Mouse (Mus musculus) limb, embryonic 10.5 days (tissue): ENCODE results near the gene Lmf2. TPM values are rescaled to one million over a fixed set of nuclear protein-coding genes. Genes with fewer than 3 reads are reported as not detected.

Experiments
- DNase-seq: peaks from one replicate; pipeline ENCODE4 v3.0.0-alpha.2; 2017; ENCODE audit warnings: low spot score
- H3K27ac ChIP-seq: fragments of 300-500 bp; sonication (generic); 2 replicates; pipeline ENCODE4 v1.5.1; 2016; ENCODE audit warnings: mild to moderate bottlenecking
- H3K27me3 ChIP-seq: fragments of 300-500 bp; sonication (generic); 2 replicates; pipeline ENCODE4 v1.6.1; 2016; ENCODE audit warnings: low read depth, mild to moderate bottlenecking; ENCODE audit not compliant: poor library complexity, severe bottlenecking
- H3K36me3 ChIP-seq: fragments of 300-500 bp; sonication (generic); 2 replicates; pipeline ENCODE4 v1.6.1; 2016; ENCODE audit warnings: mild to moderate bottlenecking, moderate library complexity
- H3K4me1 ChIP-seq: fragments of 300-500 bp; sonication (generic); 2 replicates; pipeline ENCODE4 v1.6.1; 2016
- H3K4me3 ChIP-seq: fragments of 300-500 bp; sonication (generic); 2 replicates; pipeline ENCODE4 v1.5.1; 2016; ENCODE audit warnings: mild to moderate bottlenecking, moderate library complexity
- H3K9me3 ChIP-seq: fragments of 300-500 bp; sonication (generic); replicated peaks from 2 replicates; pipeline ENCODE4 v1.6.1; 2016; ENCODE audit warnings: mild to moderate bottlenecking
- WGBS: fragments of 180-500 bp; shearing (Covaris S2); methylation state at CpG from one replicate; pipeline ENCODE4 v1.1.7; 2016; 5-methylcytosine and 5-hydroxymethylcytosine counted together
- polyA plus RNA-seq: library from polyadenylated mRNA; unstranded; fragments of >200 nt; fragmentation: Nextera tagmentation; extraction: Ambion mirVana; gene quantifications from 2 replicates; pipeline ENCODE4 v1.2.1, GENCODE M21; 2016

The Lmf2 gene
- polyA plus RNA-seq, 1 experiment from 2014 or later: 45.1 TPM

DNA sequence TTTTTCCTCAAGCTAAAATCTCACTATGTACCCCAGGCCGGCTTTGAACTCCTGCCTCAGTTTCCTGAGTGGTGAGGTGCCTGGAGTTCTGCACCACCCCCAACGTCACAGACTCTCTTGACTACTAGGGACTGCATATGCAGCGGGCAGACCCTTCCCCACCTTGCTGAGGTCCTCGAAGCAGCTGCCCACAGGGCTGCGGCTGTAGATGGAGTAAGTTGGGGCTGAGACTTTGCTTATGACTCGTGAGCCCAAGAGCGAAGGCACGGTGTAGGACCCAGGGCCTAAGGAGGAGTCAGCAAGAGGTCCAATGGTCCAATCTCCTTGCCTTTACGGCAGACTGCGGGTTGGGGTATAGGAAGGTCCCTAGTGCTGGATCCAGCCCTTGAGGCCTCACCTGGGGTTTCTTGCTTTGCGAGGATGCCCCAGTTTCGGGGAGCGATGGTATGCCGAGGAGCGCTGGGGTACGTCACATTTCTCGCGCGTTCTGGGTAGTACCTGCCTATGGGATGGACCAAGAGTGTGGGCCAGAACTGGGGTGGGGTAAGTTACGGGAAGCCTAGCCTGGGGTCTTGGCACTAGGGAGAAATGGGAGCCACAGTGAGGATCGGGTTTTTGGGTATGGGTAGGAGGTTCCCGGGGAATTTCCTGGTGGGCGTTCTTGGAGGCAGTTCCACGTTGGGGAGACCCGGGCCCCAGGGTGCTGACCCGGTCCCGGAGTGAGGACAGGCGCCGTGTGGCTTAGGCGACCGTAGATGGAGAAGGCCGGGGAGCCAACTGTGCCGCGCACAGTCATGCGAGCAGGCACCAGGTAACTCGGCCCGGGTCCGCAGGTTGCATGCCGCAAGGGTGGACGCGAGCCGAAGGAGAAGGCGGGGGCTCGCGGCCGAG, 22.7 kb upstream of the Lmf2 start:
- peaks cover 62% of the 10 kb centered on the region for H3K27me3 ChIP-seq
- peaks cover 47% of the 10 kb centered on the region for H3K4me1 ChIP-seq
- no peaks in the 10 kb centered on the region for H3K9me3 ChIP-seq
- H3K4me3 ChIP-seq: peak overlapping the region; percentile 55
- peak; percentile 49 for DNase-seq
- H3K27ac ChIP-seq: peak overlapping the region; percentile 68; the same call in 1 of the 2 replicates
- 11% methylated on average over 46 of the region's 46 CpGs for WGBS
- H3K36me3 ChIP-seq: no peaks in the 10 kb centered on the region

DNA sequence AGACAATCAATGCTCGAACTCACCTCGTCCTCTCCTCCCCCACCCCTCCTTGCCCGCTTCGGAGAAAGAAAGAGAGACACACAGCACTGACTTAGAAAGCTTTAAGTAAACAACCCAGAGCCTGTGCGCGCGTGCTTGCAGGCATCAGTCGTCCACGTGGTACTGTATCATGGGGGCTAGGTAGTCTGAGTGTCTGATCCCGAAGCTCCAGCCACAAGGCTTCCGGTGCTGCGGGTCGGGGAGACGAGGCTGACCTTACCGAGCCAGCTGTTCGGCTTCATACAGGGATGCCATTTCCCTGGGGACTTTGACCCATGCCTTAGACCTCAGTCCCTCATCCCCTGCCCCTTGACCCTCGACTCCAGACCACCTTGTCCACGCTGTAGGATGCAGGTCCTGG, 21.9 kb upstream of the Lmf2 start:
- Histone ChIP-seq H3K4me1 (peaks cover 55% of the 10 kb centered on the region), H3K36me3 (peaks cover 7% of the 10 kb centered on the region), H3K27ac (no peak overlapping the region), H3K4me3 (peak overlapping the region; percentile 26), H3K27me3 (peaks cover 57% of the 10 kb centered on the region), H3K9me3 (no peaks in the 10 kb centered on the region)
- peak; percentile 51 for DNase-seq
- WGBS: 4% methylated on average over 18 of the region's 18 CpGs

DNA sequence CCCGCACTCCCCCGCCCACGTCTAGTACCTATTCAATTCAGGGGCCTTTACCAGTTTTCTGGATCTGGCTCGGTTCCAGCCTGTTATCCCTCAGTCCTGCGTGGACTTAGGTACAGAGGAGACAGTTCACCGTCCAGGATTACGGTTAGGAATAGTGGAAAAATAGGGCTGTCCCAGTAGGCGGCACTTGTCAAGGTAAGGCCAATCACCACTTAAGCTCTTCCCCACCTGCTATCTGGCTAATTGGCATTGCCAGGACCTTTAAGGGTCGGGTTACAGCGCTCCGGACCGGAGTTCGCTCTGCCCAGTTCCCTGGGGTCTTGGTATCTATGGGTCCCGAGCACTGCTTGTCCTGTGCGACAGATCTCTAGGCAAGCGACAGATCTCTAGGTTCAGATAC, 21.5 kb upstream of the Lmf2 start, which contains the start of gene Tymp:
Gene Tymp, minus strand, starts transcription at position 83 of the 400 bp plus-strand sequence.
- no peak for DNase-seq
- Histone ChIP-seq H3K27me3 (peaks cover 57% of the 10 kb centered on the region), H3K36me3 (peaks cover 11% of the 10 kb centered on the region), H3K4me3 (peak within 1 kb of the TSS; percentile 55), H3K4me1 (peaks cover 59% of the 10 kb centered on the region), H3K9me3 (no peaks in the 10 kb centered on the region), H3K27ac (no peak within 1 kb of the TSS)
- 11% methylated on average over 16 of the region's 16 CpGs for WGBS

DNA sequence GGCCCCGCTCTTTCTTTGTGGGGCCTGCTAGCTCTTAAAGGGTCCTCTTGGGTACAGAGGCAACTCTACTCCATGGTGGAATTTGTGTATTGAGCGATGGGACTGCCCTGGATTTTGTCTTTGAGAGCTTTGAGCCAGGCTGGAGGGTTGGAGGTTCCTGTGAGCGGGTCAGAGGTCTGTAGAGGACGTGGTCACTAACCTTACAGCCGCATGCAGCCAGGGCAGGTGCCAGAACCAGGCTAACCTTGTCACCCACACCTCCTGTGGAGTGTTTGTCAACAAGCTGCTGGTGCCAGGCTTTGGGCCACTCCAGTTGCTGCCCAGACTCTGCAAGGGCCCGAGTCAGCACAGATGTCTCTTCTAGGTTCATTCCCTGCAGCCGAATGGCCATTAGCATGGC, 20.6 kb upstream of the Lmf2 start:
- Histone ChIP-seq H3K9me3 (no peaks in the 10 kb centered on the region), H3K36me3 (peaks cover 20% of the 10 kb centered on the region), H3K27me3 (peaks cover 54% of the 10 kb centered on the region), H3K4me3 (no peak overlapping the region), H3K27ac (no peak overlapping the region), H3K4me1 (peaks cover 59% of the 10 kb centered on the region)
- WGBS: 80% methylated on average over 7 of the region's 7 CpGs
- no peak for DNase-seq

DNA sequence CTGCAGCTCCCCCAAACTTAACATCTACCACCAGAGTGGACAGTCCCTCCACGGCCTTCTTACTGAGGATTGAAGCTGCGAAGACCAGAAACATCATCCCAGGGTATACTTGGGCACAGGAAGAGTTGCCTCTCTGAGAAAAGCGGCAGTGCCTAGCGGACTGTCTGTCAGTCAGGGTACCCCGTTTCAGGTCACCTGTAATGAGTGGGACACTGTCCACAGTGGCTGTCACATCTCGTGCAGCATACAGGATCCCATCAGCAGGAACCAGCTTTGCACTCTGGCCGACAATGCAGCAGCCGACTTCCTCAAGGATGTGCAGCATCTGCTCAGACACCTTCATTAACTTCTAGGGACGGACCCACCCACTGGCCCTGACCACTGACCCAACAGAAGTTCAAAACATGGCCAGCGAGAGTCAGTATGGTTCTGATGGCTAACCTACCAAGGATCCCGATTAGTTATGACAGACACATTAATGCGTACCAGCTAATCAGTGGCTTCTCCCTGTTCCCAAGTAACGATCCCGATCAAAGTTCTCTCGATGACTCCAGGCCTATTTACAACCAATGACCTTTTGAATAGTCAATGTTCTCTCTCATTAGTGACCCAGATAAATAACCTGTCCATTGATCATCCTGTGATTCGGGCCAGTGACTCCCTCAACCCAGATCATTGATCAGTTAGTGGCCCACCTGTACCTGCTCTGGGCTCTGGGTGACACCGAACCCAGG, 19.5 kb upstream of the Lmf2 start:
- Histone ChIP-seq H3K36me3 (peaks cover 30% of the 10 kb centered on the region), H3K27me3 (peaks cover 43% of the 10 kb centered on the region), H3K4me3 (no peak overlapping the region), H3K27ac (no peak overlapping the region), H3K4me1 (peaks cover 59% of the 10 kb centered on the region), H3K9me3 (no peaks in the 10 kb centered on the region)
- WGBS: 92% methylated on average over 17 of the region's 17 CpGs
- no peak for DNase-seq

DNA sequence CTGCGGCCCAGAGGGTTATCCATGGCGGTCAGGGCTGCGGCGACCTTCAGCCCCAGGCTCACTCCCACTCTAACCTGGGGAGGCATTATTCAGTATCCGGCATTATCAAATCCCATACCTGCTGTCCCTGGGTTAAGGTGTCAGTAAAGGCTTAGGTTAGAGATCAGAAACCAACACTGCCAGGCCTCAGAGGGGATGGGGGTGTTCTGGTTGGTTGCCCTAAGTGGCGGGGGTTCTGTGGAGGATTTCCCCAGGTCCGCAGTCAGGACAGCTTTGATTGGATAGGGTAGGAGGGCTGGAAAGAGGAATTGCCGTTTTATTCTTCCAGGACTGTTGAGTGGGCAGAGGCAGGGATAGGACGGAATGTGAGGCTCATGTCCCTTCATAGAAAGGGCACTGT, 18.9 kb upstream of the Lmf2 start:
- Histone ChIP-seq H3K4me3 (peak overlapping the region; percentile 66), H3K27me3 (peaks cover 37% of the 10 kb centered on the region), H3K9me3 (no peaks in the 10 kb centered on the region), H3K4me1 (peaks cover 57% of the 10 kb centered on the region), H3K27ac (peak overlapping the region; percentile 93), H3K36me3 (peaks cover 37% of the 10 kb centered on the region)
- WGBS: 51% methylated on average over 9 of the region's 9 CpGs
- no peak for DNase-seq

DNA sequence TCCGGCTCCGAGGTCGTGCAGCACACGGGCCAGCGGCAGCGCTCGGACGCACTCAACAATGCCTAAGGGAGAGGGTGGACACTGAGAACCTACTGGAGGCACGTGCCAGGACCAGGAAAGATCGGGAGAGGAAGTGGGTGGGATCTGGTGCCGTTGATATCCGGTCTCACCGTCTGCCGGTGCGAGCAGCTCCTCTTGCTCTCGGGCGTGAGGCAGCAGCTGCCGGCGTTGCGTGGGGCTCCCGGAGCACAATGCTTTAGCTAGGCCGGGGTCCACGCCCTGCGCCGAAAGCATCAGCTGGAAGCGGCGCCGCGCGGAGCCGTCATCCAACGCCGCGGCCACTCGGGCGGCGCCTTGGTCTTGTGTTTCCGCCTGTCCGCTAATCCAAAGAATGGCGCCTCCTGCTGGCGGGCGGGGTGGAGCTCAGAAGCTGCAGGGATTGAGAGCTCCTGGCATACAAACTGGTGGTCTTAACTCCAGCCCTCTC, 18.3 kb upstream of the Lmf2 start, which contains the start of gene Sco2:
Gene Sco2, minus strand, starts transcription at position 85 of the 487 bp plus-strand sequence.
- Histone ChIP-seq H3K4me1 (peaks cover 51% of the 10 kb centered on the region), H3K27me3 (peaks cover 31% of the 10 kb centered on the region), H3K27ac (peak within 1 kb of the TSS; percentile 93), H3K4me3 (peak within 1 kb of the TSS; percentile 66), H3K9me3 (no peaks in the 10 kb centered on the region), H3K36me3 (peaks cover 42% of the 10 kb centered on the region)
- 0% methylated on average over 42 of the region's 42 CpGs for WGBS
- DNase-seq: peak; percentile 99

DNA sequence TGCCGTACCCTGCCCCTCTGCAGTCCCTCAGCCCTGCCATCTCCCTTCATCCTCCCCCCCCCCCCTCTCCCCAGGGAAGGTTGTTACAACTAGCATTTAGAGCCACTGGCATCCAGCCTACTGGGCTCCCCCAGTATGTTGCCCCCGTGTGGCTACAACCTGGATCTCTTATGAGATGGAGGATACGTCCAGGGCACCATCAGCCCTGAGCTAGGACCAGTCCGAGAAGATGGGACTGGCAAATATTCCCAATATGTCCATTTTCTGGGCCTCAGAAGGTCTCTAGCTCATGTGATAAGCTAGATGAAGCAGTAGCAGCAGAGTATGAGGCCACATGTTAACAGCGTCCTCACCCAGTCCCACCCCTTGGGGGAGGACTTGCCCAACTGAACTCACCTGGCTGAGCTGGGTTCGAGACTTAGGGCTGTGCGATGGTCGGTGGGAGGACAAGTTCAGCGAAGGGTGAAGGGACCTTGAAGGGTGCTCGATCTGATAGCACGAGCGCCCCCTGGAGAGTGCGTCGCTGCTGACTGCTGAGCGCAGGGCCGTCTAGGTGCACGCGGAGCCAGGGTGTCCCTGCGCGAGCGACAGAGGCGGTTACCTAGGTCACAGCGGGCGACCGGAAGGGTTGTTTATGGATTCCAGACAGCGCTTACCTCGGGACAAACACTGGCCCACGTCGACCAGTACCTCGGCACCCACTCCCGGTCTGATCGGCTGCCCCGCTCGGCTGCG, 17.7 kb upstream of the Lmf2 start:
- Histone ChIP-seq H3K9me3 (no peaks in the 10 kb centered on the region), H3K27me3 (peaks cover 25% of the 10 kb centered on the region), H3K27ac (peak overlapping the region; percentile 93), H3K36me3 (peaks cover 48% of the 10 kb centered on the region), H3K4me3 (peak overlapping the region; percentile 66), H3K4me1 (peaks cover 45% of the 10 kb centered on the region)
- peak; percentile 85 for DNase-seq
- 2% methylated on average over 35 of the region's 35 CpGs for WGBS

DNA sequence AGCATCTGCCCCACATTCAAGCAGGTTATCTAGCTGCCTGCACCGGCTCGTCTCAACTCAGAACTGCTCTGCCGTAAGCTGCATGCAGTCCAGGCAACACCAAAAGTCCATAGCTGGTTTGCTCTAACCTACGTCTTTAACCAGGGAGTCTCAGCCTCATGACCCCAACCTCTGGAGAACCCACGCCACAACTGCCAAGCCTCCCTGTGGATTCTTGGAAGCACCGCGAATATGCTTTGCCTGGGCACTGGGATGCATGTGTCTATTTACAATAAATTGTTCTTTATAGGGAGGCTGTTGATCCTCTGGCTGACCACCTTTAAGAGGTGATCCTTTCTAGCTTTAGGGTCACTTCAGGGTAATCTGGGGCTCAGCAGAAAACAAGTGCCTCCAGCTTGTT, 17.1 kb upstream of the Lmf2 start:
- WGBS: 85% methylated on average over 7 of the region's 7 CpGs
- Histone ChIP-seq H3K27me3 (peaks cover 19% of the 10 kb centered on the region), H3K4me3 (peak overlapping the region; percentile 66), H3K9me3 (no peaks in the 10 kb centered on the region), H3K36me3 (peaks cover 55% of the 10 kb centered on the region), H3K27ac (no peak overlapping the region), H3K4me1 (peaks cover 39% of the 10 kb centered on the region)
- DNase-seq: no peak

DNA sequence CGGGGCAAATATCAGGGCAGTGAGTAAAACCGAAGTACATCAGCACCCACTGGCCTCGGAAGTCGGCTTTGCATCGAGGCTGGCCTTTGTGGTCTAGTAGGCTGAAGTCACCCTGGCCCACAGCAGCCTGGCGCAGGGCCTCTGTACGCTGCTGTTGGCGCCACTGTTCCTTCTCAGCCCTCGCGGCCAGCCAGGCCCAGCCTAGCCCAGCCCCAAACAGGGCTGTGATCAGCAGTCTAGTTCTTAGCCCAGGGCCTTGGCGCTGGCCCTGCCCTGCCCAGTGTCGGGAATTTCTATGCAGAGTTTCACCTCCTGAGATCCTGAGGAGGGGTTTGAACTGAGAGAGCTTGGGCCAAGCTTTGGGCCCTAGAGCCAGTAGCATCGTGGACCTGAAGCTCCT, 16.6 kb upstream of the Lmf2 start:
- DNase-seq: no peak
- Histone ChIP-seq H3K4me3 (no peak overlapping the region; the same call in 1 of the 2 replicates), H3K36me3 (peaks cover 60% of the 10 kb centered on the region), H3K27me3 (peaks cover 14% of the 10 kb centered on the region), H3K9me3 (no peaks in the 10 kb centered on the region), H3K27ac (no peak overlapping the region), H3K4me1 (peaks cover 34% of the 10 kb centered on the region)
- 93% methylated on average over 13 of the region's 13 CpGs for WGBS

DNA sequence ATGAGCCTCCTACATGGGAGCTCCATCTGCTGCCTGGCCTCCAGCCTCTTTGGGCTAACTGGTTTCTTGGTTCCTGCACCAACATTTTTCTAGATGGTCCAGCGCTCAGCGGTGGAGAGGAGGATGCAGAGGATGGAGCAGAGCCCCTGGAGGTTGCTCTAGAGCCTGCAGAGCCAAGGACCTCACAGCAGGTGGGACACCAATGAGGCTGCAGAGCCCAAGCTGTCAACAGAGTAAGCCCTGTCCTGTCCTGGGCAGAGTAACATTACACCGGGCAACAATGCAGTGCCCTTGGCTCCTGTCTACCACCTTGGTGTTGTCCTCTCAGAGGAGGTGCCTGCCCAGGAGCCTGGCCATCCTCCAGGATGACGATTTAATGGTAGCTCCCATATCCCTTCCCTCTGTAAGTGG, 9.7 kb upstream of the Lmf2 start:
- DNase-seq: no peak
- H3K36me3 ChIP-seq: peaks cover 100% of the 10 kb centered on the region
- 93% methylated on average over 4 of the region's 4 CpGs for WGBS

DNA sequence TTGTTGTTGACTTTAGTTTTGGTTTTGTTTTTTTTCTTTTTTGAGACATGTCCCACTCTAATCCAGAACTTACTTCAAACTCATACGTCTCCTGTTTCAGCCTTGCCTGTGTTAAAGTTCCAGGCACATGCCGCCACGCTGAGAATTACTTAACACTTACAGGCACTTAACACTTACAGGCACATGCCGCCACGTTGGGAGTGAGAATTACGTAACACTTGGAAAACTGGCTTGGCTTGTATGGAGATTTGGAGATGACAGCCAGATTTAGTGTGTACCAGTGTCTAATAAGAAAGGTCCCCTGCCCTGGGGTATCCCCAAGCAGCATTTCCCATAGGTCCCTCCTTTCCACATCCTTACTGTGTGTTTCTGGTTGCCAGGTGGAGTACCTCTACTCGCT, 7.6 kb upstream of the Lmf2 start:
- 93% methylated on average over 7 of the region's 7 CpGs for WGBS
- no peak overlapping the region for H3K4me3 ChIP-seq
- no peaks in the 10 kb centered on the region for H3K4me1 ChIP-seq
- H3K27me3 ChIP-seq: no peaks in the 10 kb centered on the region
- no peak for DNase-seq
- H3K36me3 ChIP-seq: peaks cover 95% of the 10 kb centered on the region
- H3K9me3 ChIP-seq: no peaks in the 10 kb centered on the region
- H3K27ac ChIP-seq: no peak overlapping the region

More for the DNA sequence above, 9.7 kb upstream of the Lmf2 start:
- H3K9me3 ChIP-seq: no peaks in the 10 kb centered on the region
- no peak overlapping the region for H3K27ac ChIP-seq
- H3K4me1 ChIP-seq: no peaks in the 10 kb centered on the region
- no peaks in the 10 kb centered on the region for H3K27me3 ChIP-seq
- H3K4me3 ChIP-seq: no peak overlapping the region
